Mouse (Mus musculus) B cell, adult 2 months (primary cell): ENCODE measurements around the gene Tespa1.
"Not testable (repeated sequence)": the region's sequence is repeated elsewhere in the genome, so short reads cannot be mapped to it uniquely, and the experiment has no call there.

Experiments used
- DNase-seq, 2 experiments: peaks; one replicate each; pipeline ENCODE4 v3.0.0; 2022

Tespa1 gene

DNA sequence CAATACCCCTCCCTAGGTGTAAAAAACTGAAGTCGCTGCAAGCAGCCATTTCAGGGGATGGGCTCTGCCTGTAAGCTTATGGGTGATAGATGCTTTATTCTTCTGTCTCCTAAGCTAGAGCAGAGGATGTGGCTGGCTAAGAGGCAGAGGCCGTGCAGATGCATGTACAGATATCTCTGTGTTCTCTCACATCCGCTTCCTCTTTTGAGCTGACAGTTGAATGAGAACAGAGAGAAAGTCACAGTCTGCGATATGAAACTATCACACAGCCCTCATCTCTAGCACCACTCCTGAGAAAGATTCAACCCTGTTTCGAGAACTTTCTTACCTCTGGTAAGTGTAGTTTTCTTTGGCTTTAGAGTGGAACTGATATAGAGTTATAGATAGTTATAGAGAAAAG lies at the start of gene Tespa1:
Tespa1 (plus strand) TSS at position 234 of the 400 bp plus-strand sequence.
- DNase-seq, result peak; percentile 65 to 68

DNA sequence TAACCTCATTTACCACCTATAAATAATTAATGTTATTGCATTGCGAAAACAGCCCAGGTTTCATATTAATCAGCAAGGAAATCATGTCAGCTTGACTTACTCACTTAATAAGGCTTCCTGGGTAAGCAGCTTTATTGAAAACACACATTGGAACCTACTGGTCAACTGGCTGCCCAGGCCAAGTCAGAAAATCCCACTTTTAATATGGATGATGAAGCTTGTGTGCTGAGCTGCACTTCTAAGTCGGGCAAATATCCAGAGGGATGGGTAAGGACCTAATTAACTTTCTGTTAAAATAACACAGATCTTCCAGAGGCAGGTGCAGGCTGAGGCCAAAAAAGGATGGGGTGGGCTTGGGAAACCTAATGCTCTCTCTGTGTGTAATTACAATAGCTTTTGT lies 46.9 kb upstream of the Tespa1 start:
- DNase-seq, result no peak

GRCm38 (mm10) chr10:130276496-130276895 lies 46.2 kb upstream of the Tespa1 start:
- DNase-seq, result peak; percentile 14 to 46

GRCm38 (mm10) chr10:130280066-130280465 lies 42.6 kb upstream of the Tespa1 start, which contains the start of gene Neurod4:
Gene Neurod4, minus strand, starts transcription at chr10:130280240.
- peak; percentile 50 to 51 for DNase-seq

DNA sequence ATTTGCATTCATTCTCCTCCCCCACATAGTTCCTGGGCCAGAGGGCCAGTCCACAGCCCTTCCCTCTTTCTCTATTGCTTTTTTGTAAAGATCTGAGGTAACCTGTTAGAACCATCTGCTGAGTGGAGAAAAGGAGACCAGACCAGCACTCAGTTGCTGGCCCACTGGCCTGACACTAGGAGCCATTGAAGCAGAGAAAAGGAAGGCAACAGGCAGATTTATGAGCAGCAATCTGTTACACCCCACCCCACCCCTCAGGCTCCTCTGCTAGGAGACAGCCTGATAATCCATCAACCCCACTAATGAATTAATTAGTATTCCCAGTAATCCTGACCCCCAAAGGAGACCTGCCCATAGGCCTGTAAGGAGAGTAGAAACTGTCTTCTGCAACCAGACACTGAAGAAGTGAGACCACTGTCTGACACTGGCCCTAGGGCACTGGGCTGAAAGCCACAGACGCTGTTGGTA lies 40.7 kb upstream of the Tespa1 start:
- no peak for DNase-seq

DNA sequence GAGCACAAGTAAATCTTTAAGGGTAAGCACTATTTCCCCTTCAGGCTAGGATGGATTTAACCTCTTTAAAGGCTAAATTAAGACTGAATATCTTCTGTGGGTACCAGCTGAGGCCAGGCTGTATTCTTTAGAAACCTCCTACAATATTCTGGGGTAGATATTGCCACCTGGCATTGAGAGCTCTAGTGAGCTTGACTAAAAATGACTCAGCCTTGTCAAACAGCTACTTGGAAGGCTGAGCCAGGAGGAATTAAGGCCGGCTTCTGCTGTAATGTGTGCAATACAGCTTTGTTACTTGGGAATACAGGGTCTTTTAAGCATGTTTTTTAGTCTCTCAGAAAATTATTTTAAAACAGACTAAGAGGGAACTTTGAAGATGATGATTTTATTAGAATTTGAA lies 35.5 kb upstream of the Tespa1 start:
- DNase-seq, result no peak

GRCm38 (mm10) chr10:130288007-130288406 lies 34.7 kb upstream of the Tespa1 start:
- no peak for DNase-seq

DNA sequence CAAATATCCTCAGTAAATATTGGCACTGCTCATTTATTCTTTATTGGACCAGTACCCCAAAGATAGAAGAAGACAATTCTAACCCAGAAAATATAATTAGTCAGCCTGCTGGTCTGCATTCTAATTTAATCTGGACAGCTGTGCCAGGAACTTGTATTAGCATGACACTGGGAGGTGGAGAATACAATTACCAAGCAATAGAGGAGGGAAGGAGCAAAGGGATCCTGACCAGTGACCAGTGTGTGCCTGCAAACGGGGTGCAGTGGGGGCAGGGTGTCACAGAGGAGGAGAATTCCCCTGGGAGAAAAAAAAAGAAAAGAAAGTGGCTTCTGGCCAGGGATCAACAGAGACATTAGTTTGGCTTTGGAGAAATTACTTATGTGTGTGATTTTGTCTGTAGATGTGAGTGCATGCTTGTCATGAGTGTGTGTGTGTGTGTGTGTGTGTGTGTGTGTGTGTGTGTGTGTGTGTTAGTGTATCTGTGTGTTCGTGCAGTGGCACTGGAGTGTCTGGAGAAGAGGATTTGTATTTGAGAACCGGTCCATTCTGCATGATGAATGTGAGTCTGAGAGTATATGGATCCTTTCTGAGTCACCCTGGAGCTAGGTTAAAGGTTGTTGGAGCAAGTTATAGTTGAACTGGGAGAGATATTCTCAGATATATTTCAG lies 28.8 kb upstream of the Tespa1 start:
- no peak for DNase-seq

DNA sequence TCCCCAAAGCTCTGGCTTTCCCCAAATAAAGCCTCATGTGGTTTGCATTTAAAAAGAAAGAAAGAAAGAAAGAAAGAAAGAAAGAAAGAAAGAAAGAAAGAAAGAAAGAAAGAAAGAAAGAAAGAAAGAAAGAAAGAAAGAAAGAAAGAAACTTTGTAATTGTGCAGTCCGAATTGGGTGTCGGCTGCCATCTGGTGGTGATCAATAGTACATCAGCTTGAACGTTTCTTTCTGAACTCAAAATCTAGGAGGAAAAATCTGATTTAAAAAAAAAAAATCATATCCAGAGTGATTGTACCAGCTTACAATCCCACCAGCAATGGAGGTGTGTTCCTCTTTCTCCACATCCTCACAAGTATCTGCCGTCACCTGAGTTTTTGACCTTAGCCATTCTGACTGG lies 23.9 kb upstream of the Tespa1 start:
- peak; percentile 45 to 52 for DNase-seq

- DNase-seq, result not testable (repeated sequence)
These were observed 18.5 kb upstream of the Tespa1 start for GRCm38 (mm10) chr10:130304138-130304537.

DNA sequence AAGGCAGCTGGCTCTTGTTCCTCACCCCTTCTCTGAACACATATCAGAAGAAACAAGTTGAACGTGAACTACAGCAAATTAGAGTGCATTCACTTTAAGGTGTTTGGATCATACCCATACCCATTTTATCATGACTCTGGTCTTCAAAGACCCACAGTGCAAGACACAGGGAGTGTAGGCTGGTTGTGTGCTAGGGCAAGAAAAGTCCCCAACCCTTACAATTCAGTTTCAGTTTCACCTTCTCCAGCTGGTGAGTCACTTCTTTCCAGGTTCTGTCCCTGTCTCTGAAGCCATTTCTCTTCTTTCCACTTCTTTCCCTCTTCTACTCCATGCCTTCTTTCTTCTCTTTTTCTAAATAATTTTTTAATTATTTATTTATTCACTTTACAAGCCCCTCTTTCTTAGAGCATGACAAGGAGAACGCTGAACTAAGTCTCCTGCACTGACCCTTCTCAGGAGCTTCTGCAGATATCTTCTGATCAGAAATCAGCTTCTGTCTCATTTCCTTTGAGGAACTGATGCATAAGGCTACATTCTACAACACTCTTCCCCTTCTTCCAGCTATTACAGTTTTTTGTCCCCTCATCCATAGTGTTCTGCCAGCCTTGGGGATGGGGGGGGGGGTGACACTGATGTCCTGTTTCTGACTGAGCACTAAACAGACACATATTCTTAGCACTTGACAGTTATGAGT lies 11.0 kb upstream of the Tespa1 start:
- no peak for DNase-seq

GRCm38 (mm10) chr10:130313531-130313930 lies 9.1 kb upstream of the Tespa1 start:
- peak; percentile 57 to 63 for DNase-seq

DNA sequence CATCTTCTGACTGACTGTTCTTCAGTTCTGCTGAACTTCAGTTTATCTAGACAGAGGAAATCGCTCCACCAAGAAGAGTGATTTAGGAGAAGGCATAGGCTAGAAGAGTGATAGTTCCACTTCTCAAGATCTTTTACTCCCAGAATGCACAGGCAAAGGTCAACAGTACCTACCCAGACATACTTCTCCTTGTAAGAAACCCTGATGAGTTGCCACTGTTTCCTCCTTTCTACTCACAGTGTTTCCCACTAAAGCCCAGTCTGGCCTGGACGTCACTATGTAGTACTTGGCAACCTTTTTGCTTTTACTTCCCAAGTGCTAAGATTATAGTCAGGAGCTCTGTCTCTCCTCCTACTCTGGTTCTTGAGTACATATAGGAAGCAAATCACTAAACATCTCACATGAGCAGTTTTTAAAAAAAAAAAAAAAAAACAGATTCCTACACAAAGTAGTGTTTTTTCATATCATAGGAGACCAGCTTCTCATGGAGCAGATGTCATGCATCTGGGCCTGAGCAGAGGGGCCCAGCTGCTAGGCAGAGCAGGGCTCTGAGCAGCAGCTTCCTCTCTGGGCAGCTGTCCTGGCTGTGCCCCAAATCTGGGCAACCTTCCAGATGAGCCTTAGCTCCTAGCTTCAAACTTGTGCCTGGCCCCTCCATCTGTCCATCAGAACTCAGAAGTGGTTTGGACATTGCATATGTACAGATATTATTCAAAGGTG lies 8.4 kb upstream of the Tespa1 start:
- no peak for DNase-seq

GRCm38 (mm10) chr10:130315846-130316245 lies 6.8 kb upstream of the Tespa1 start:
- no peak for DNase-seq

GRCm38 (mm10) chr10:130318720-130319119 lies 4.0 kb upstream of the Tespa1 start:
- DNase-seq, result no peak

DNA sequence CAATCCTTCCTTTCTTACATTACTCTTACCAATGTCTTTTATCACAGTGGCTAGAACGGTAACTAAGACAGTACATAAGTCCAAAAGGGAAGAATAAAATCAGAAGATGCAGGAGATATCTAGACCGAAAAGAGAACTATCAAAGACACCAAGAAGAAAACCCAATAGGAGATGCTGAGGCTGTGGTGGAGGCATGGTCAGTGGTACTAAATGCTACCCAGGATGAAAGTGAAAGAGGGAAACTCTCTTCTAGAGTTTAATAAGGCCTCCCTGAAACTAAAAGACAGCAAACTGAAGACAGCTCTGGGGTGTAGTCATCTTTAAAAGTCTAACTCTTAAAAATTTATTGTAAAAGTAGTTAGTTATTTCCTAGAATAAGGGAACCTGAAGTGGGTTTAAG lies 2.0 kb upstream of the Tespa1 start:
- DNase-seq, result no peak

- no peak for DNase-seq
These were observed 608 bp upstream of the Tespa1 start for GRCm38 (mm10) chr10:130322062-130322461.

DNA sequence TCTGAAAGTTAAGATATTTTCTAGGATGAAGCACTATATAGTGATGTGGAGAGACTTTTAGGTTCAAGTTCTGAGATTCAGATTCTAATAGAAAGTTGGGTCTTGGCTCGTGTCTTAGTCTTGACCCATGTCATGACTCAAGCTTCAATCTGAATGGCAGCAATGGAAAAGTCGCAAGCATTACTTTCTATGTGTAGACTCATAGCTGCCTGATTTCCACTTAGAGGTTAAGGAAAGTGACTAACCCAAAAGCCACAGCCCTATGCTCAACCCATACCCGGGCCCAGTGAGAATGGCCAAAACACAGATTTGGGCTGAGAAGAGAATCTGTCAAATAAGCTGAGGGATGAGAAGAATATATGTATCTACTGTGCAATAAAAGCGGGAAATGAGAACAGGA lies 1.6 kb downstream of the Tespa1 start:
- no peak for DNase-seq

- DNase-seq, result no peak
These were observed 8.0 kb downstream of the Tespa1 start for GRCm38 (mm10) chr10:130330711-130331110.

GRCm38 (mm10) chr10:130336385-130336784 lies 13.7 kb downstream of the Tespa1 start:
- DNase-seq, result no peak

DNA sequence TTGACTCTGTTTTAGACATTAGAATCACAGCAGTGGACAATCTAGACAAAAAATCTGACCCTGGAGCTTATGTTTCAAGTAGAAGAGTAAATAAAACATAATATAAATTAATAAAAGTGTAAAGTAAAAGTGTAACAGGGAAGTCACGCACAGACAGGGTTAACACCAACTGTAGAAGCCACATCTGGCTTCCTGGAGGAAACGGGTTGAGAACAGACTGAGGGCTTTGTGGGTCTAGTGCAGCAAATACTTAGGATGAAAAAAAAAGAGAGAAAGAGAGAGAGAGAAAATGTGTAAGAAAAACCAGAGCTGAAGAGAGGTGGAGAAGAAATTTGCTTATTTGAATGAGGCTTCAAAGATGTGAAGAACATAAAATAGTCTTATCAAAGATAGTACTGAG lies 14.9 kb downstream of the Tespa1 start:
- no peak for DNase-seq

DNA sequence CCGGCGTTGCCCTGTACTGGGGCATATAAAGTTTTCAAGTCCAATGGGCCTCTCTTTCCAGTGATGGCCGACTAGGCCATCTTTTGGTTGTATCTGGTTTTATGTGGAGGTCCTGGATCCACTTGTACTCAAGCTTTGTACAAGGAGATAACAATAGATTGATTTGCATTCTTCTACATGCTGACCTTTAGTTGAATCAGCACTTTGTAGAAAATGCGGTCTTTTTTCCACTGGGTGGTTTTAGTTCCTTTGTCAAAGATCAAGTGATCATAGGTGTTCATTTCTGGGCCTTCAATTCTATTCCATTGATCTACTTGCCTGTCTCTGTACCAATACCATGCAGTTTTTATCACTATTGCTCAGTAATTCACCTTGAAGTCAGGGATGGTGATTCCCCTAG lies 17.4 kb downstream of the Tespa1 start:
- DNase-seq, result not testable (repeated sequence)

GRCm38 (mm10) chr10:130344056-130344455 lies 21.4 kb downstream of the Tespa1 start:
- DNase-seq, result no peak
